Mouse (Mus musculus): ENCODE results near the gene Rabl2. TPM values are rescaled to one million over a fixed set of nuclear protein-coding genes. Genes with fewer than 3 reads are reported as not detected.

Rabl2 gene
- 10 to 100 TPM in 13 of 26 experiments, 1 to 10 TPM in 13; 2.5 to 17.8 (median 10.2) TPM for total RNA-seq (2018; cell fraction: chromatin; rRNA removed)
- 1 to 10 TPM; 2.1 to 5.0 (median 3.5) TPM for total RNA-seq (2018; cell fraction: cytosol; rRNA removed)
- total RNA-seq (2018; cell fraction: nucleus; rRNA removed): 10 to 100 TPM in 5 of 26 experiments, 1 to 10 TPM in 21; 2.7 to 17.5 (median 6.5) TPM
- polyA plus RNA-seq (2018): 4.3 to 7.5 TPM (median 6.2 TPM) in 3 replicates

DNA sequence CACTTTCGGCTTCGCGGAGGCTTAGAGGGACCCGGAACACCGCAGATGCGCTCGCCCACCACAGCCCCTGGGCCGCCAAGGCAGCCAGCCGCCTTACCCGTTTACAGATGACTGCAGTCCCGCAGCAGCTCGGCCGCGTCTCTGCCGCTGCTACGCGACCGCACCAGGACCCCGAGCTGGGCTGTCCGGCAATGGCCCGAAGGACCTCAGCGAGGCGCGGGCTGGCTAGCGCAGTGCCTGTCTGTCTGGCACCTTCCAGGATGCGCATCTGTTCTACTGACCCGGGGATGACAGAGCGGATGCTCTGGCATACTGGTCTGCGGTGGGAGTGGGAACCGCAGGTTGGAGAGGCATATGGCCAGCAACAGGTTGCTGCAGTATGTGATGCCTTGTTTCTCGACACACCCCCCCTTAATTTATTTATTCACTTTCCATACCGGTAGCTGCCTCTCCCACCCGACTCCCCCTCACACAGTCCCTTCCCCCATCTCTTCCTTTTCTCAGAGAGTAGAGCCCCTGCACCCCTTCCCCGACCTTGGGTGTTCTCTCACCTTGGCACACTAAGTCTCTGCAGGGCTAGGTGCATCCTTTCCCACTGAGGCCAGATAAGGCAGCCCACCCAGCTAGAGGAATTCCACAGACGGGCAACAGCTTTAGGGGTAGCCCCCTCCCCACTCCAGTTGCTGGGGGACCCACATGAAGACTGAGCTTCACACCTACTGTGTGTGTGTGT is at the start of gene Rabl2:
Gene Rabl2, minus strand, starts transcription at position 201 of the 733 bp plus-strand sequence.
- Histone ChIP-seq H3K27ac (no peak within 1 kb of the TSS), H3K36me3 (ENCODE audit: inconsistent target) (no peaks in the 10 kb centered on the region), H3K79me2 (ENCODE audit: inconsistent target) (no peaks in the 10 kb centered on the region), H3K4me3 (ENCODE audit: inconsistent target) (peak within 1 kb of the TSS; percentile 65)
- 0% methylated on average over 33 of the region's 35 CpGs for WGBS (ENCODE audit: missing documents)

DNA sequence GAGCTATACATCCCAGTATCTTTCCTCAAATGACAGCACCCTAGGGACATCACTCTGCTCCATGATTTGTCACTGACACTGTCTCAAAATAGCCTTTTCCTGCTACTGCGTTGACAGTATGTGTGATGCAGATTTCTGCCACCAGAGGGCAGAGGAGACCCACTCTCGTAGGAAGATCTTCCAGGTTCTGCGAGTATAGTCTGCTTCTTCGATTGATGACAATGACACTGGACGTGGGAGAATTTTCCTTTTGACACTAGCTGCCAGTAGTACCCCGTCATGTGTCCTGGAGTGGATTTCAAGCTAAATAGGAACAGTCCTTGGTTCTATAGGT is 31.9 kb upstream of the Rabl2 start:
- Histone ChIP-seq H3K79me2 (ENCODE audit: inconsistent target) (no peaks in the 10 kb centered on the region), H3K36me3 (ENCODE audit: inconsistent target) (no peaks in the 10 kb centered on the region), H3K4me3 (ENCODE audit: inconsistent target) (no peak overlapping the region), H3K27ac (no peak overlapping the region)
- WGBS (ENCODE audit: missing documents): 10% methylated on average over 6 of the region's 6 CpGs

DNA sequence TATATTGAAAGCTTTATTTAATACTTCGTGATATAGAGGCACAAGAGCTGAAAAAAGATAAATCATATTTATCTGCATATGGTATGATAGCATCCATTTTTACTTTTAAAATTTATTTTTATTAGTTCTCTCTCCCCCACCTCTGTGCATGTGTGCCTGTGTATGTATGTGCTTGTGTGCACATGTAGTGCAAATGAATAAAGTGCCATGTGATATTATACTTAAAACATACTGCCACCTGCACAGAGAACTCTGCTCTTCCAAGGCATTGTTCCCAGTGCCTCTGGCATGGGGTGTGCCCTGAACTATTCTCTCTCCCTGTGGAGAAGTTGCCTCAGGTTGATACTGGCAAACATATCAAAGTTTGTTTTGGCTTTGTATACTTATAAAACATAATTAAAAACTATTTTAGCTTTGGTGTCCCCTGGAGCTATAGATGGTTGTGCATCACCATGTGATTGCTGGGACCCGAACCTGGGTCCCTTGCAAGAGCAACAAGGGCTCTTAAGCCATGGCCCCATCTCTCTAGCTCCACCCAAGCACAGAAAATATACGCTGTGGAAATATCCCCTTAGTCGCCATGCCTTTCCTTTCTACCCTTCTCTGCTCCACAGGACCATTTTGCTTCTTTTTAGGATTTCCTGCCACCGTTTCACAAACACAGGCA is 31.4 kb upstream of the Rabl2 start:
- H3K36me3 ChIP-seq (ENCODE audit: inconsistent target): no peaks in the 10 kb centered on the region
- H3K79me2 ChIP-seq (ENCODE audit: inconsistent target): no peaks in the 10 kb centered on the region
- WGBS (ENCODE audit: missing documents): 60% methylated on average over 5 of the region's 5 CpGs
- no peak overlapping the region for H3K4me3 ChIP-seq (ENCODE audit: inconsistent target)
- no peak overlapping the region for H3K27ac ChIP-seq

DNA sequence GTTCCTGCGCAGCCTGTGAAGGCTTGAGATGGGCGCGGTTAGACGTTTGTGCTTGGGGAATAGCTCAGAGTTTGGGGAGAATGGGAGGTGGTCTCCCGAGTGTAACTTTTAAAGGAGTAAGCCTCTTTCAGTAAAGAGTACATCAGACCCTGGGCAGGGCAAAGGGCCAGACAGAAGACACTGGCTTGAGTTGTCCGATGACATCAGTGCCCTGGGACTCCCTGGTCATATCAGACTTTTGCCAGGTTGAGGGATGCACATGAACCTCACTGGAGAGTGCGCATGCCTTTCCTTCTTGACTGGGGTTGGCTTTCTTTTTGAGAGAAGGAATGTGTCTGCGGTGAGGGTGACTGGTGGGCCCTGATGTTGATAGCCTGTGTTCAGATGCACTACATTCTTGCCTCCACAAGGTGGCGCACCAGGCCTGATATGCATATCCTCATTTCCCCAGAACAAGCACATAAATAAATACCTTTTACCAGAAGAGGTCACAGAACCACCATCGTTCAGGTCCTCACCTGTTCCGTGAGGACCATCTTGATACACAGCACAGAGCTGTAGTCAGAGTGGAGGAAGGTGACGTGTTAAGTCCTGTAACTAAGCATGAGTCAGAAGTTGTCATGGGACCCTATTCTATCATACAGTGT is 30.7 kb upstream of the Rabl2 start:
- H3K36me3 ChIP-seq (ENCODE audit: inconsistent target): no peaks in the 10 kb centered on the region
- no peak overlapping the region for H3K4me3 ChIP-seq (ENCODE audit: inconsistent target)
- no peak overlapping the region for H3K27ac ChIP-seq
- H3K79me2 ChIP-seq (ENCODE audit: inconsistent target): no peaks in the 10 kb centered on the region
- 77% methylated on average over 12 of the region's 12 CpGs for WGBS (ENCODE audit: missing documents)

DNA sequence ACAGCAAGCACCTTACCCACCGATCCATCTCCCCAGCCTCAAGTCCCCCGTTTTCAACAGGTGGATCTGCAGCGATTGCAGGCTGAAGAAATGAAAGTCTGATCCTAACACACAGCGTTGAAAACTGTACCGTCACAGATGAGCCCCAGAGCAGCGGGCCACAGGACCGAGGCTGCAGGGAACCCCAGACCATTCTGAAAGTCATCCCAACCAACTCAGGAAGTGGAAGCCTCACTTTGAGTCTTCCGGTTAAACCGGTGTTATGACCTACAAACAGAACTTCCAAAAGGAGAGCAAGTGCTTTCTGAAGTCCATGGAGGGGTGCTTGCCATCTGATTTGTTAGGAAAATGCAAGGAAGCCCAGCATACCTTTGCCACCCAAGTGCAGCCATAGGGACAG is 16.2 kb upstream of the Rabl2 start:
- no peaks in the 10 kb centered on the region for H3K79me2 ChIP-seq (ENCODE audit: inconsistent target)
- no peak overlapping the region for H3K27ac ChIP-seq
- H3K36me3 ChIP-seq (ENCODE audit: inconsistent target): no peaks in the 10 kb centered on the region
- H3K4me3 ChIP-seq (ENCODE audit: inconsistent target): no peak overlapping the region
- WGBS (ENCODE audit: missing documents): 6% methylated on average over 9 of the region's 9 CpGs

DNA sequence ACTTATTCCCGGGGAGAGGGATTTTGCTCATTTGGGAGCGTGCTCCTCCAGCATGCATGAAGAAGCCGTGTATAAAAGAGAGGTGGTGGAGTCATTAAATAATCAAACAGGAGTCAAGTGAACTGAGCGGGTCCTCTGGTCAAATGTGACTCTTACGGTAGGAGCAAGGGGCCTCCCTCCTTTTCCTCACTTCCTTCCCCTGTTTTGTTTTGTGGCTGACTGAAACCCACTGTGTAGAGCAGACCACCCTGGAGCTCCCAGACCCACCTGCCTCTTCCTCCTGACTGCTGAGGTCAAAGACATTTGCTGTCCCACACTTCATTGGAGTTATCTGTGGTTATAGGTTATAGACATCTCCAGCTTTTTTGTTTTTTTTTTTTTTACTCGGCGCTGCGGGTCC is 15.8 kb upstream of the Rabl2 start:
- no peak overlapping the region for H3K27ac ChIP-seq

DNA sequence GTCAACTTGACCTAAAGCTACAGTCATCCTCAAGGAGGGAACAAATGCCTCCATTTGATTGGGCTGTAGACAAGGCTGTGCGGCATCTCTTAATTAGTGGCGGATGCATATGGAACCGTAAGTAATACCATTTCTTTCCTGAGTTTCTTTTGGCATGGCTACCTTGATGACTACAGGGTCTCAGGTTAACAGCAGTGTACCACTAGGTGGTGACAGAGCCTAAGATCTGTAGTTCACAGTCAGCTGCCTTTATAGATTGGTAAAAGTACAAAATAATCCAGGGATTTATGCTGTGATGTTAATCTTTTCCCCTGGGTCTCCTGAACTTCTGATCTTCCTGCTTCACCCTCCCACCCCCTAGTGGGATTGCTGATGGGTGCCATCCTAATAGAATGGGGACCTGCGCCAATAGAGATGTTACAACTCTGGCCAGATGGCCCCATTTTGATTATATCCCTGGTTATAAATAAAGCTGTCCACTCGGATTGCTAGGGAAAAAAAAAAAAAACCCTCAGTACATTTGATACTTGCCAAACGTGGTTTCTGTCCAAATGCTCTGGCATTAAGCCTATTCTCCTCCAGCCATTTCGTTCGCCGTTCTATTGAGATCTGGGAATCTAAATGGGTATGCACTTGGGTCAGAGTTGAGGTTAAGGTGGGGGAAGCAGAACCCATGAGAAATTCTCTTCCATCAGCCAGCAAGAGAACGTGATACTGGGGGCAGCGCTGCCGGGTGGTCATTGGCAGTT is 14.3 kb upstream of the Rabl2 start:
- H3K4me3 ChIP-seq (ENCODE audit: inconsistent target): no peak overlapping the region
- no peak overlapping the region for H3K27ac ChIP-seq
- no peaks in the 10 kb centered on the region for H3K79me2 ChIP-seq (ENCODE audit: inconsistent target)
- no peaks in the 10 kb centered on the region for H3K36me3 ChIP-seq (ENCODE audit: inconsistent target)
- 73% methylated on average over 12 of the region's 12 CpGs for WGBS (ENCODE audit: missing documents)

More for the DNA sequence above, 15.8 kb upstream of the Rabl2 start:
- Histone ChIP-seq H3K36me3 (ENCODE audit: inconsistent target) (no peaks in the 10 kb centered on the region), H3K4me3 (ENCODE audit: inconsistent target) (no peak overlapping the region), H3K79me2 (ENCODE audit: inconsistent target) (no peaks in the 10 kb centered on the region)
- 16% methylated on average over 8 of the region's 8 CpGs for WGBS (ENCODE audit: missing documents)

DNA sequence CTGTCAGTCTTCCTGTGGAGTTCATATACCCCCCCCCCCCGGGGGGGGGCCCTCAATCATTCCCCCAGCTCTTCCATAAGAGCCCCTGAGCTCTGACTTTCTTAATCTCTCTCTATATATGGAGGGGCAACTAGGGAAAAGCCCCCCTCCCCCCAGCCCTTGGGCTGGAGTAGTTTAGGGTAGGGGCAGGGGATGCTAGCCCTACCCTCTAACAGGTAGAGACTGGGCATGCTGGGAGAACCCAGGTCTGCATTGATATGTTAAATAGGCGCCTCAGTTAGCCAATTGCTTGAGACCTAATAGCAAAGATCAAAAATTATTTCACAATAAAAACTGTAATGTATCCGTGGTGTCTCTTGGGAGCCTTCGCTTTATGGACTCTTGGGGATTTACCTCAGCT is 825 bp upstream of the Rabl2 start:
- H3K36me3 ChIP-seq (ENCODE audit: inconsistent target): no peaks in the 10 kb centered on the region
- no peak overlapping the region for H3K4me3 ChIP-seq (ENCODE audit: inconsistent target)
- H3K79me2 ChIP-seq (ENCODE audit: inconsistent target): no peaks in the 10 kb centered on the region
- WGBS (ENCODE audit: missing documents): 71% methylated on average over 4 of the region's 4 CpGs
- H3K27ac ChIP-seq: no peak overlapping the region

DNA sequence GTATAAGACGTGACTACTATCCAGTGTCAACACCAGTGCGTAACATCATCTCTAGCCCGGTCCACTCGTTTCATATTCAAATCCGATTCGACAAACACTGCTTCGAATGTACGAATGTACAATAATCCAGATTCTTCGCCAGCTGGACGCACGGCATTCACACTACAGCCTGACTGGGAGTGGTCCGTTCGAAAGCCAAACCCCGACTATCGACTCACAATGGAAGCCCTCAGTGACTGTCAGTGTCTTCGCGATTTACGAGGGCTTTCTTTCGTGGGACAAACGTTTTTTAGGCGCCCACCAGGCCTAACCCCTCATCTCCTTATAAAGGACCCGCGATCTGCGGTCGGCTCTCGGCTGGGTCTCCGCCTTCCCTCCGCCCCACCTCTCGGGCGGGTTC is 406 bp downstream of the Rabl2 start:
- H3K4me3 ChIP-seq (ENCODE audit: inconsistent target): peak overlapping the region; percentile 65
- no peak overlapping the region for H3K27ac ChIP-seq
- H3K36me3 ChIP-seq (ENCODE audit: inconsistent target): no peaks in the 10 kb centered on the region
- WGBS (ENCODE audit: missing documents): 2% methylated on average over 30 of the region's 30 CpGs
- no peaks in the 10 kb centered on the region for H3K79me2 ChIP-seq (ENCODE audit: inconsistent target)

DNA sequence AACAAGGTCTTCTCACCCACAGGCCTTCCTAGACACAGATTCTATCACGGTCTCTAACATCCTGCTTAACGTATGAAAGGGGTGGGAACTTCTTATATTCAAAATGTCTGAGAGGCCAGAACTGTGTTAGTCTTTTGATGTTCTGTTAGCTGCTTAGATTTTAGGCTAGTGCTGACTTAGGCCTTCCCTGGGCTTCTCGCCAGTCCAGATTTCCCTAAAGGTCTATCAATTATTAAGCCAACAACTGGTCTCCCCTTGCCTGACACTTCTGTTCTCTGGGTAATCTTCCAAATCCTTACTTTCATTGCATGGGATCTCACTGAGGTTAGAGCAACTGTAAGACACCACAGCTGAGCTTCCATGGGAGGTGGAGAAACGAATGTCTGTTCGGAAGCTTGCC is 2.6 kb downstream of the Rabl2 start:
- H3K27ac ChIP-seq: no peak overlapping the region
- H3K79me2 ChIP-seq (ENCODE audit: inconsistent target): no peaks in the 10 kb centered on the region
- WGBS (ENCODE audit: missing documents): 94% methylated on average over 5 of the region's 5 CpGs
- H3K36me3 ChIP-seq (ENCODE audit: inconsistent target): no peaks in the 10 kb centered on the region
- no peak overlapping the region for H3K4me3 ChIP-seq (ENCODE audit: inconsistent target)

DNA sequence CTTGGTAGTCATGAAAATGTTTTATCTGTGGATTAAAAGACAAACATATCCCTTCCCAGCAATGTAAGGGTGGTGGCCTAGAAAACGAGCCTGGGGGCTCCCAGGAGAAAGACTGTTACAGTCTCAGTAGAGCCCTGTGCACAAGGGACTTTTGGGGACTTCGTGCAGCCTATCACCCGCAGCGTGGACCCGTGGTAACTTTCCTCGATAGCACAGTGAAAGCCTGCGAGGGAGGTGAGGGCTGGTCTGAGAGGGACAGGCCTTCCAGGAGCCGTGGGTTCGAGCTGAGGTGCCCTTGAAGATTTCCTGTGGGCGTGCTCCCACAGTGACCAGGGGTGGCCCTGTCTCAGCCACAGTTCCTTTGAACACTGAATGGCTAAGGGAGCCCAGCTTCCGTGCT is 6.1 kb downstream of the Rabl2 start:
- Histone ChIP-seq H3K36me3 (ENCODE audit: inconsistent target) (no peaks in the 10 kb centered on the region), H3K4me3 (ENCODE audit: inconsistent target) (no peak overlapping the region), H3K79me2 (ENCODE audit: inconsistent target) (no peaks in the 10 kb centered on the region), H3K27ac (no peak overlapping the region)
- WGBS (ENCODE audit: missing documents): 95% methylated on average over 11 of the region's 11 CpGs

DNA sequence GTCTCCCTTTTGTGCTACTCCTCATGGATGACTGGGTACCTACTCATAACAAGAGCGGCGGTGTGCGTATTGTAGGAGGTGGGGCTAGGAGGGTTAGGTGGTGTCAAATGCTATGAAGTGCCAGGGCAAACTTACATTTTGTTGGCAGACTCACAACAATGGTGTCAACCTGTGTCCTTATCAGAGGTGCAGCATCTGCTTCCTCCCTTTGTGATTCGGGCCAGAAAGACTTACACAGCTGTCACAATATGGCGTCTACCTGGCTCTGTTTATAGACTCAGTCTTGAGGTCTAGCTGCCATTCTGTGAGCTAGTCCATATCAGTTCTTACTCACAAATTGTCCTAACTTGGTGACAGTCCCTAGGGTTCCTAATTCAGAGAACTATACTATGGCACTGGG is 6.6 kb downstream of the Rabl2 start:
- Histone ChIP-seq H3K4me3 (ENCODE audit: inconsistent target) (no peak overlapping the region), H3K79me2 (ENCODE audit: inconsistent target) (no peaks in the 10 kb centered on the region), H3K27ac (no peak overlapping the region), H3K36me3 (ENCODE audit: inconsistent target) (no peaks in the 10 kb centered on the region)
- WGBS (ENCODE audit: missing documents): 83% methylated on average over 5 of the region's 5 CpGs

DNA sequence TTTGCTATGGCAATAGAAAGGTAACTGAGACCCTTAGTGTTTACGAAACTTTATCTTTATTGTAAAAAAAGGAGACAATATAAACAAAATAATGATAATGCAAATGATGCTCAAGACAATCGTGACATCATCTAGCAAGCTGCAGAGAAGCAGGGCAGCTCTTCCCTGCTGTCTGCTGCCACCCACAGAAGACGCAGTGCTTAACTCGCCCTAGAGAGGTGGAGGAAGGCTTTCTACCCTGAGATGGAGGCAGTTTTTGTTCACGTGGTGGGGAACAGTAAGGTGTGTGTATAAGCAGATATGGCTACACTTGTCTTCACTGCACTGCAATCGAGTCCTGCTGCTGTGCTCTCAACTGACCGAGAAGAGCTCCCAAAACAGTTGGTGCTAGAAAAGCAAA is 9.2 kb downstream of the Rabl2 start:
- Histone ChIP-seq H3K79me2 (ENCODE audit: inconsistent target) (no peaks in the 10 kb centered on the region), H3K27ac (no peak overlapping the region), H3K4me3 (ENCODE audit: inconsistent target) (no peak overlapping the region), H3K36me3 (ENCODE audit: inconsistent target) (no peaks in the 10 kb centered on the region)
- 94% methylated on average over 7 of the region's 7 CpGs for WGBS (ENCODE audit: missing documents)

DNA sequence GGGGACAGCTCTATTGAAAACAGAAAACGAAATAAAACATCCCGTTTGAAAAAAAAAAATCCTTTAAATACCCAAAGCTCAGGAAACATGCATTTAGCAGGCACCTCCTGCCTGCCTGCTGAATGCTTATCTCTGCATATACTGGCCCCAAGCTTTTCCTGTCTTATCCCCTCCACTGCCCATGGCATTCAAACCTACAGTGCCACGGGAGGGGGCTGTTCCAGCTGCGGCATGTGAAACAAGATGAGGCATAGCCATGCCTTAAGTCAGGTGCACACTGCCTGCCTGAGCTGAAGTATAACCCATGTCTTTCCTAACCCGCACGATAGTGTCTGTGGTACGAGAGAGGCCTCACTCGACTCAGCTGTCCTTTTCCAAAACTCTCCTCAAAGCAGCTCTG is 19.6 kb downstream of the Rabl2 start:
- Histone ChIP-seq H3K36me3 (ENCODE audit: inconsistent target) (no peaks in the 10 kb centered on the region), H3K4me3 (ENCODE audit: inconsistent target) (no peak overlapping the region), H3K27ac (no peak overlapping the region), H3K79me2 (ENCODE audit: inconsistent target) (no peaks in the 10 kb centered on the region)
- 10% methylated on average over 8 of the region's 8 CpGs for WGBS (ENCODE audit: missing documents)
